Mouse (Mus musculus): Measurements from ENCODE around the gene Lmo2. TPM values are rescaled to one million over a fixed set of nuclear protein-coding genes. Genes with fewer than 3 reads are reported as not detected.

Lmo2 gene
- polyA plus RNA-seq, 1 experiment from 2014 or later = 30.2 TPM

- WGBS = 87% methylated on average over 4 of the region's 4 CpGs
- Histone ChIP-seq H3K4me2 (ENCODE audit: low read length) (no peak overlapping the region), H3K4me1 (ENCODE audit: control insufficient read depth, insufficient read depth, low read length) (peaks cover 16% of the 10 kb centered on the region; the same call in 1 of the 2 replicates), H3K9ac (ENCODE audit: low read length) (no peak overlapping the region), H3K36me3 (ENCODE audit: control insufficient read depth, insufficient read depth, low read length) (no peaks in the 10 kb centered on the region), H3K27me3 (replicated peaks; ENCODE audit: control insufficient read depth, insufficient read depth, low read length) (no peaks in the 10 kb centered on the region), H3K4me3 (ENCODE audit: low read depth, low read length) (no peak overlapping the region), H3K27ac (ENCODE audit: low read depth, low read length) (no peak overlapping the region), H3K9me3 (replicated peaks; ENCODE audit: control insufficient read depth, low read length) (no peaks in the 10 kb centered on the region)
- DNase-seq (ENCODE audit: low spot score) = no peak
- no peak for ATAC-seq
Measured at GRCm38 (mm10) chr2:103926586-103927113, 31.1 kb upstream of the Lmo2 start.

- Histone ChIP-seq H3K9me3 (replicated peaks; ENCODE audit: control insufficient read depth, low read length) (no peaks in the 10 kb centered on the region), H3K4me1 (ENCODE audit: control insufficient read depth, insufficient read depth, low read length) (peaks cover 16% of the 10 kb centered on the region; the same call in 1 of the 2 replicates), H3K4me2 (ENCODE audit: low read length) (no peak overlapping the region), H3K4me3 (ENCODE audit: low read depth, low read length) (no peak overlapping the region), H3K9ac (ENCODE audit: low read length) (no peak overlapping the region), H3K27ac (ENCODE audit: low read depth, low read length) (no peak overlapping the region), H3K27me3 (replicated peaks; ENCODE audit: control insufficient read depth, insufficient read depth, low read length) (no peaks in the 10 kb centered on the region), H3K36me3 (ENCODE audit: control insufficient read depth, insufficient read depth, low read length) (no peaks in the 10 kb centered on the region)
- DNase-seq (ENCODE audit: low spot score) = peak; percentile 73
- peak; percentile 80 for ATAC-seq
- 5% methylated on average over 1 of the region's 1 CpGs for WGBS
Measured at GRCm38 (mm10) chr2:103927610-103928145, 30.1 kb upstream of the Lmo2 start.

GRCm38 (mm10) chr2:103930306-103931019 lies 27.3 kb upstream of the Lmo2 start:
- Histone ChIP-seq H3K9ac (ENCODE audit: low read length) (no peak overlapping the region), H3K9me3 (replicated peaks; ENCODE audit: control insufficient read depth, low read length) (no peaks in the 10 kb centered on the region), H3K27me3 (replicated peaks; ENCODE audit: control insufficient read depth, insufficient read depth, low read length) (no peaks in the 10 kb centered on the region), H3K4me3 (ENCODE audit: low read depth, low read length) (no peak overlapping the region), H3K27ac (ENCODE audit: low read depth, low read length) (peak overlapping the region; percentile 23; the same call in 1 of the 2 replicates), H3K4me1 (ENCODE audit: control insufficient read depth, insufficient read depth, low read length) (peaks cover 16% of the 10 kb centered on the region; the same call in 1 of the 2 replicates), H3K36me3 (ENCODE audit: control insufficient read depth, insufficient read depth, low read length) (no peaks in the 10 kb centered on the region), H3K4me2 (ENCODE audit: low read length) (no peak overlapping the region)
- 44% methylated on average over 13 of the region's 13 CpGs for WGBS
- DNase-seq (ENCODE audit: low spot score) (peak; percentile 86), ATAC-seq (peak; percentile 64)

- Histone ChIP-seq H3K9me3 (replicated peaks; ENCODE audit: control insufficient read depth, low read length) (no peaks in the 10 kb centered on the region), H3K36me3 (ENCODE audit: control insufficient read depth, insufficient read depth, low read length) (no peaks in the 10 kb centered on the region), H3K4me2 (ENCODE audit: low read length) (no peak overlapping the region), H3K27ac (ENCODE audit: low read depth, low read length) (no peak overlapping the region), H3K4me3 (ENCODE audit: low read depth, low read length) (no peak overlapping the region), H3K4me1 (ENCODE audit: control insufficient read depth, insufficient read depth, low read length) (peaks cover 16% of the 10 kb centered on the region; the same call in 1 of the 2 replicates), H3K27me3 (replicated peaks; ENCODE audit: control insufficient read depth, insufficient read depth, low read length) (no peaks in the 10 kb centered on the region), H3K9ac (ENCODE audit: low read length) (no peak overlapping the region)
- ATAC-seq = no peak
- no peak for DNase-seq (ENCODE audit: low spot score)
- 87% methylated on average over 7 of the region's 7 CpGs for WGBS
Measured at GRCm38 (mm10) chr2:103931511-103931911, 26.3 kb upstream of the Lmo2 start.

- H3K4me2 ChIP-seq (ENCODE audit: low read length) = no peak overlapping the region
- no peaks in the 10 kb centered on the region for H3K9me3 ChIP-seq (replicated peaks; ENCODE audit: control insufficient read depth, low read length)
- H3K27me3 ChIP-seq (replicated peaks; ENCODE audit: control insufficient read depth, insufficient read depth, low read length) = no peaks in the 10 kb centered on the region
- H3K36me3 ChIP-seq (ENCODE audit: control insufficient read depth, insufficient read depth, low read length) = no peaks in the 10 kb centered on the region
- no peak for ATAC-seq
- H3K27ac ChIP-seq (ENCODE audit: low read depth, low read length) = no peak overlapping the region
- no peak for DNase-seq (ENCODE audit: low spot score)
- H3K4me3 ChIP-seq (ENCODE audit: low read depth, low read length) = no peak overlapping the region
- peaks cover 16% of the 10 kb centered on the region; the same call in 1 of the 2 replicates for H3K4me1 ChIP-seq (ENCODE audit: control insufficient read depth, insufficient read depth, low read length)
- 50% methylated on average over 2 of the region's 2 CpGs for WGBS
- no peak overlapping the region for H3K9ac ChIP-seq (ENCODE audit: low read length)
Measured at GRCm38 (mm10) chr2:103932025-103932424, 25.8 kb upstream of the Lmo2 start.

GRCm38 (mm10) chr2:103932480-103932879 lies 25.3 kb upstream of the Lmo2 start:
- Histone ChIP-seq H3K36me3 (ENCODE audit: control insufficient read depth, insufficient read depth, low read length) (no peaks in the 10 kb centered on the region), H3K4me2 (ENCODE audit: low read length) (no peak overlapping the region), H3K27me3 (replicated peaks; ENCODE audit: control insufficient read depth, insufficient read depth, low read length) (no peaks in the 10 kb centered on the region), H3K4me3 (ENCODE audit: low read depth, low read length) (no peak overlapping the region), H3K9me3 (replicated peaks; ENCODE audit: control insufficient read depth, low read length) (no peaks in the 10 kb centered on the region), H3K9ac (ENCODE audit: low read length) (no peak overlapping the region), H3K27ac (ENCODE audit: low read depth, low read length) (no peak overlapping the region), H3K4me1 (ENCODE audit: control insufficient read depth, insufficient read depth, low read length) (peaks cover 16% of the 10 kb centered on the region; the same call in 1 of the 2 replicates)
- DNase-seq (ENCODE audit: low spot score) = no peak
- ATAC-seq = no peak
- 75% methylated on average over 9 of the region's 9 CpGs for WGBS

- H3K27ac ChIP-seq (ENCODE audit: low read depth, low read length) = no peak overlapping the region
- no peak overlapping the region for H3K4me2 ChIP-seq (ENCODE audit: low read length)
- H3K27me3 ChIP-seq (replicated peaks; ENCODE audit: control insufficient read depth, insufficient read depth, low read length) = no peaks in the 10 kb centered on the region
- no peak overlapping the region for H3K9ac ChIP-seq (ENCODE audit: low read length)
- no peak for DNase-seq (ENCODE audit: low spot score)
- no peaks in the 10 kb centered on the region for H3K9me3 ChIP-seq (replicated peaks; ENCODE audit: control insufficient read depth, low read length)
- H3K4me3 ChIP-seq (ENCODE audit: low read depth, low read length) = no peak overlapping the region
- 22% methylated on average over 7 of the region's 7 CpGs for WGBS
- peaks cover 9% of the 10 kb centered on the region; the same call in 1 of the 2 replicates for H3K4me1 ChIP-seq (ENCODE audit: control insufficient read depth, insufficient read depth, low read length)
- H3K36me3 ChIP-seq (ENCODE audit: control insufficient read depth, insufficient read depth, low read length) = no peaks in the 10 kb centered on the region
- no peak for ATAC-seq
Measured at GRCm38 (mm10) chr2:103934270-103934669, 23.5 kb upstream of the Lmo2 start.

GRCm38 (mm10) chr2:103934670-103935069 lies 23.1 kb upstream of the Lmo2 start:
- Histone ChIP-seq H3K27me3 (replicated peaks; ENCODE audit: control insufficient read depth, insufficient read depth, low read length) (no peaks in the 10 kb centered on the region), H3K9ac (ENCODE audit: low read length) (no peak overlapping the region), H3K4me3 (ENCODE audit: low read depth, low read length) (no peak overlapping the region), H3K4me1 (ENCODE audit: control insufficient read depth, insufficient read depth, low read length) (peaks cover 9% of the 10 kb centered on the region; the same call in 1 of the 2 replicates), H3K9me3 (replicated peaks; ENCODE audit: control insufficient read depth, low read length) (no peaks in the 10 kb centered on the region), H3K36me3 (ENCODE audit: control insufficient read depth, insufficient read depth, low read length) (no peaks in the 10 kb centered on the region), H3K27ac (ENCODE audit: low read depth, low read length) (no peak overlapping the region), H3K4me2 (ENCODE audit: low read length) (no peak overlapping the region)
- ATAC-seq = no peak
- WGBS = 84% methylated on average over 3 of the region's 3 CpGs
- no peak for DNase-seq (ENCODE audit: low spot score)
